Mouse (Mus musculus) intestine, embryonic 14.5 days (tissue): ENCODE results near the gene Rabggta. TPM values are rescaled to one million over a fixed set of nuclear protein-coding genes. Genes with fewer than 3 reads are reported as not detected.

Experiments used
- ATAC-seq: fragments of 200-750 bp; cut with Nextera tagmentation; replicated peaks from 2 replicates; pipeline ENCODE4 v1.8.0; 2017; ENCODE audit warnings: low read depth, moderate number of reproducible peaks, moderate TSS enrichment, moderate library complexity; ENCODE audit not compliant: low FRiP score, low TSS enrichment
- DNase-seq: peaks from one replicate; pipeline ENCODE4 v3.0.0-alpha.2; 2018; ENCODE audit warnings: low spot score
- H3K27ac ChIP-seq: fragments of 300-500 bp; sonication (generic); 2 replicates; pipeline ENCODE4 v1.5.1; 2014; ENCODE audit warnings: low read depth, mild to moderate bottlenecking, control low read depth
- H3K27me3 ChIP-seq: fragments of 300-500 bp; sonication (generic); replicated peaks from 2 replicates; pipeline ENCODE4 v1.6.1; 2014; ENCODE audit warnings: low read length, control low read depth; ENCODE audit not compliant: control insufficient read depth, insufficient read depth
- H3K36me3 ChIP-seq: fragments of 300-500 bp; sonication (generic); 2 replicates; pipeline ENCODE4 v1.6.1; 2014; ENCODE audit warnings: low read length, control low read depth; ENCODE audit not compliant: control insufficient read depth, insufficient read depth
- H3K4me1 ChIP-seq: fragments of 300-500 bp; sonication (generic); replicated peaks from 2 replicates; pipeline ENCODE4 v1.6.1; 2014; ENCODE audit warnings: low read length, control low read depth, mixed read lengths; ENCODE audit not compliant: control insufficient read depth, insufficient read depth
- H3K4me2 ChIP-seq: fragments of 300-500 bp; sonication (generic); 2 replicates; pipeline ENCODE4 v1.6.1; 2014; ENCODE audit warnings: low read length
- H3K4me3 ChIP-seq: fragments of 300-500 bp; sonication (generic); 2 replicates; pipeline ENCODE4 v1.5.1; 2014; ENCODE audit warnings: low read depth, low read length, control low read depth, mixed read lengths
- H3K9ac ChIP-seq: fragments of 300-500 bp; sonication (generic); 2 replicates; pipeline ENCODE4 v1.6.1; 2014; ENCODE audit warnings: mild to moderate bottlenecking, low read length
- H3K9me3 ChIP-seq: fragments of 300-500 bp; sonication (generic); 2 replicates; pipeline ENCODE4 v1.6.1; 2016; ENCODE audit warnings: low read length, control low read depth; ENCODE audit not compliant: control insufficient read depth
- WGBS: fragments of 180-500 bp; shearing (Covaris S2); extraction: QIAGEN DNeasy Blood & Tissue Kit; methylation state at CpG from one replicate; pipeline ENCODE4 v1.1.7; 2014; 5-methylcytosine and 5-hydroxymethylcytosine counted together
- polyA plus RNA-seq: library from polyadenylated mRNA; unstranded; fragments of >200 nt; fragmentation: Nextera tagmentation; extraction: Ambion mirVana; gene quantifications from 2 replicates; pipeline ENCODE4 v1.2.1, GENCODE M21; 2014

Gene Rabggta
- polyA plus RNA-seq, 1 experiment from 2014 or later, result 32.7 TPM

DNA sequence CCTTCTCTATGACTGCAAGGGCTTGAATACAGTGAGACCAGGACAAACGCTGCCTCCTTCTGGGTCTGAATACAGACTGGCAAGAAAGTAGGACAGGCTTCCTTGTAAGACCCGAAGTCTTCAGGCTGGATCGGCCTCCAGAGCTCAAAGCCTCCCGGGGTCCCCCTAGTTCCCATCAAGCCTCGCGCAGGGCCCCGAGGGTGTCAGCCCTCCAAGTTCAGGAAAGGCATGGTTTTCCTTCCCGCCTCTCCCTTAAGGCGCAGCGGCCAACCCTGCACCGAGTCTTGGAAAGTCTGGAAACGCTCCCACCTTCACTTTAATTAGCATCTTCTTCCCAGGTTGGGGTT, 50.6 kb downstream of the Rabggta start:
- no peak for DNase-seq
- ATAC-seq, result peak; percentile 9; the same call in 1 of the 2 replicates
- WGBS, result 0% methylated on average over 12 of the region's 12 CpGs
- H3K4me1 ChIP-seq, result peaks cover 17% of the 10 kb centered on the region; the same call in 1 of the 2 replicates
- peak overlapping the region; percentile 73 for H3K27ac ChIP-seq
- peak overlapping the region; percentile 96 for H3K4me2 ChIP-seq
- H3K9ac ChIP-seq, result peak overlapping the region; percentile 80
- H3K27me3 ChIP-seq, result no peaks in the 10 kb centered on the region
- H3K4me3 ChIP-seq, result peak overlapping the region; percentile 96
- no peaks in the 10 kb centered on the region for H3K9me3 ChIP-seq
- H3K36me3 ChIP-seq, result peaks cover 34% of the 10 kb centered on the region

Other genes starting within 250 kb of the Rabggta start
- gene Dhrs4, start 243.5 kb downstream of the Rabggta start, polyA plus RNA-seq, result 61.0 and 72.1 TPM in 2 replicates
- 2.5 and 3.3 TPM in 2 replicates for gene Carmil3, start 231.6 kb downstream of the Rabggta start, polyA plus RNA-seq
- gene Cpne6, start 211.8 kb downstream of the Rabggta start, polyA plus RNA-seq, result 0.37 and 0.48 TPM in 2 replicates
- not detected in 2 replicates for gene Nrl, start 197.3 kb downstream of the Rabggta start, polyA plus RNA-seq
- 42.8 and 47.4 TPM in 2 replicates for gene Pck2, start 182.0 kb downstream of the Rabggta start, polyA plus RNA-seq
- gene Dcaf11, start 162.3 kb downstream of the Rabggta start, polyA plus RNA-seq, result 70.9 and 71.5 TPM in 2 replicates
- gene A730061H03Rik, start 161.9 kb downstream of the Rabggta start, polyA plus RNA-seq, result 0.64 and 0.81 TPM in 2 replicates
- gene Fitm1, start 146.6 kb downstream of the Rabggta start, polyA plus RNA-seq, result 0.19 and 0.43 TPM in 2 replicates
- gene Psme1, start 144.1 kb downstream of the Rabggta start, polyA plus RNA-seq, result 200 TPM in 2 replicates
- 6.3 and 7.0 TPM in 2 replicates for gene Emc9, start 137.0 kb downstream of the Rabggta start, polyA plus RNA-seq
- 331 and 332 TPM in 2 replicates for gene Psme2, start 131.2 kb downstream of the Rabggta start, polyA plus RNA-seq
- 15.9 and 20.1 TPM in 2 replicates for gene Rnf31, start 130.6 kb downstream of the Rabggta start, polyA plus RNA-seq
- 8.9 and 9.1 TPM in 2 replicates for gene Irf9, start 118.7 kb downstream of the Rabggta start, polyA plus RNA-seq
- gene Rec8, start 104.2 kb downstream of the Rabggta start, polyA plus RNA-seq, result 6.2 and 8.1 TPM in 2 replicates
- 93.6 and 95.7 TPM in 2 replicates for gene Ipo4, start 86.3 kb downstream of the Rabggta start, polyA plus RNA-seq
- 1.6 and 1.9 TPM in 2 replicates for gene Gm49378, start 84.4 kb downstream of the Rabggta start, polyA plus RNA-seq
- 112 and 114 TPM in 2 replicates for gene Tm9sf1, start 78.5 kb downstream of the Rabggta start, polyA plus RNA-seq
- gene Tssk4, start 72.1 kb downstream of the Rabggta start, polyA plus RNA-seq, result 1.7 and 1.9 TPM in 2 replicates
- 53.8 and 58.9 TPM in 2 replicates for gene Mdp1, start 61.8 kb downstream of the Rabggta start, polyA plus RNA-seq
- 53.5 and 62.5 TPM in 2 replicates for gene Gmpr2, start 50.3 kb downstream of the Rabggta start, polyA plus RNA-seq
- 547 and 563 TPM in 2 replicates for gene Nedd8, start 50.1 kb downstream of the Rabggta start, polyA plus RNA-seq
- gene Tinf2, start 40.4 kb downstream of the Rabggta start, polyA plus RNA-seq, result 46.4 and 49.1 TPM in 2 replicates
- 1.3 and 1.6 TPM in 2 replicates for gene Tgm1, start 8.3 kb downstream of the Rabggta start, polyA plus RNA-seq
- gene Dhrs1, start 23.4 kb upstream of the Rabggta start, polyA plus RNA-seq, result 81.9 and 84.3 TPM in 2 replicates
- 42.8 and 45.0 TPM in 2 replicates for gene Nop9, start 23.4 kb upstream of the Rabggta start, polyA plus RNA-seq
- gene Cideb, start 36.2 kb upstream of the Rabggta start, polyA plus RNA-seq, result 5.4 and 8.1 TPM in 2 replicates
- 0.08 and 0.65 TPM in 2 replicates for gene Ltb4r2, start 39.2 kb upstream of the Rabggta start, polyA plus RNA-seq
- 0.30 and 0.38 TPM in 2 replicates for gene Ltb4r1, start 43.7 kb upstream of the Rabggta start, polyA plus RNA-seq
- gene Adcy4, start 61.8 kb upstream of the Rabggta start, polyA plus RNA-seq, result 5.8 and 7.2 TPM in 2 replicates
- gene Ripk3, start 66.6 kb upstream of the Rabggta start, polyA plus RNA-seq, result 48.5 and 51.7 TPM in 2 replicates
- 34.3 and 37.4 TPM in 2 replicates for gene Nfatc4, start 100.9 kb upstream of the Rabggta start, polyA plus RNA-seq
- 15.9 and 18.6 TPM in 2 replicates for gene Nynrin, start 131.7 kb upstream of the Rabggta start, polyA plus RNA-seq
- 0.18 and 0.23 TPM in 2 replicates for gene Cbln3, start 162.1 kb upstream of the Rabggta start, polyA plus RNA-seq
- 10.4 and 11.2 TPM in 2 replicates for gene Khnyn, start 162.7 kb upstream of the Rabggta start, polyA plus RNA-seq
- gene Sdr39u1, start 178.0 kb upstream of the Rabggta start, polyA plus RNA-seq, result 66.2 and 70.4 TPM in 2 replicates
- 0.95 and 1.1 TPM in 2 replicates for gene Cma1, start 222.4 kb upstream of the Rabggta start, polyA plus RNA-seq
- gene Cma2, start 228.7 kb upstream of the Rabggta start, polyA plus RNA-seq, result not detected in 2 replicates